Mouse (Mus musculus): ENCODE data around the gene Gm42742.

Gene Gm42742

GRCm38 (mm10) chr7:127003620-127004019 lies 17.3 kb downstream of the Gm42742 start:
- peak; percentile 79 for DNase-seq (ENCODE audit: low read depth, low spot score)

GRCm38 (mm10) chr7:126999568-126999967 lies 21.3 kb downstream of the Gm42742 start:
- DNase-seq (ENCODE audit: low read depth, low spot score): no peak

GRCm38 (mm10) chr7:126996449-126996848 lies 24.4 kb downstream of the Gm42742 start:
- peak; percentile 65 for DNase-seq (ENCODE audit: low read depth, low spot score)

- DNase-seq (ENCODE audit: low read depth, low spot score): no peak
Measured at GRCm38 (mm10) chr7:126988816-126989215, 32.1 kb downstream of the Gm42742 start.

GRCm38 (mm10) chr7:126986319-126986718 lies 34.6 kb downstream of the Gm42742 start:
- peak; percentile 54 for DNase-seq (ENCODE audit: low read depth, low spot score)

- no peak for DNase-seq (ENCODE audit: low read depth, low spot score)
Measured at GRCm38 (mm10) chr7:126984667-126985444, 36.0 kb downstream of the Gm42742 start.

- no peak for DNase-seq (ENCODE audit: low read depth, low spot score)
Measured at GRCm38 (mm10) chr7:126983113-126983512, 37.8 kb downstream of the Gm42742 start.

- no peak for DNase-seq (ENCODE audit: low read depth, low spot score)
Measured at GRCm38 (mm10) chr7:126982054-126982453, 38.8 kb downstream of the Gm42742 start.

- DNase-seq (ENCODE audit: low read depth, low spot score): no peak
Measured at GRCm38 (mm10) chr7:126981601-126982000, 39.3 kb downstream of the Gm42742 start.

GRCm38 (mm10) chr7:126978841-126979240 lies 42.1 kb downstream of the Gm42742 start:
- no peak for DNase-seq (ENCODE audit: low read depth, low spot score)

GRCm38 (mm10) chr7:126976878-126977459 lies 43.9 kb downstream of the Gm42742 start:
- peak; percentile 68 for DNase-seq (ENCODE audit: low read depth, low spot score)

GRCm38 (mm10) chr7:126975950-126976866 lies 44.7 kb downstream of the Gm42742 start, which contains the start of gene Cdiptos:
Gene Cdiptos (minus strand): TSS chr7:126976098.
- peak; percentile 99 for DNase-seq (ENCODE audit: low read depth, low spot score)

- no peak for DNase-seq (ENCODE audit: low read depth, low spot score)
Measured at GRCm38 (mm10) chr7:126975893-126975949, 45.2 kb downstream of the Gm42742 start, which contains the start of gene Cdipt. Gene Cdipt (plus strand): TSS chr7:126975914.

GRCm38 (mm10) chr7:126975493-126975892 lies 45.4 kb downstream of the Gm42742 start:
- no peak for DNase-seq (ENCODE audit: low read depth, low spot score)

GRCm38 (mm10) chr7:126967361-126967760 lies 53.5 kb downstream of the Gm42742 start:
- DNase-seq (ENCODE audit: low read depth, low spot score): no peak

GRCm38 (mm10) chr7:126965568-126965967 lies 55.3 kb downstream of the Gm42742 start:
- no peak for DNase-seq (ENCODE audit: low read depth, low spot score)

Data from R1 (cell line).